Mouse (Mus musculus): ENCODE measurements at regions not wholly inside any gene's neighbourhood (a gene's known extent, or its start where the extent isn't known, plus 50 kb on each side); places are given as distances from the start of the nearest gene placed in this dataset.
A peak's percentile ranks its signal among the peaks of the same experiment; 100 is the strongest.

- Histone ChIP-seq H3K36me3 (ENCODE audit: control insufficient read depth, insufficient read depth, low read length) (no peaks in the 10 kb centered on the region), H3K4me3 (ENCODE audit: insufficient read depth, low read depth, low read length) (no peak overlapping the region), H3K27ac (ENCODE audit: insufficient read depth, low read depth, low read length) (no peak overlapping the region), H3K4me1 (ENCODE audit: control insufficient read depth, insufficient read depth, low read length) (no peaks in the 10 kb centered on the region), H3K27me3 (replicated peaks; ENCODE audit: control insufficient read depth, insufficient read depth, low read length) (no peaks in the 10 kb centered on the region)
- 94% methylated on average over 4 of the region's 4 CpGs for WGBS
- DNase-seq: no peak
- no peak for TF ChIP-seq POLR2A (IDR thresholded peaks at IDR 0.05; ENCODE audit: low read depth, low read length)
- no peak for TF ChIP-seq CTCF (conservative IDR thresholded peaks at IDR 0.05; ENCODE audit: insufficient read depth, insufficient read length, low read depth, low read length)
These were observed 166.1 kb upstream of the Mki67 start for GRCm38 (mm10) chr7:135882306-135882705.

- TF ChIP-seq POLR2A (IDR thresholded peaks at IDR 0.05; ENCODE audit: low read depth, low read length): no peak
- no peak for TF ChIP-seq CTCF (conservative IDR thresholded peaks at IDR 0.05; ENCODE audit: insufficient read depth, insufficient read length, low read depth, low read length)
These were observed 172.4 kb upstream of the Mki67 start for GRCm38 (mm10) chr7:135888598-135888997.

GRCm38 (mm10) chr7:135889016-135889726 lies 173.0 kb upstream of the Mki67 start:
- Histone ChIP-seq H3K27ac (ENCODE audit: insufficient read depth, low read depth, low read length) (no peak overlapping the region), H3K36me3 (ENCODE audit: control insufficient read depth, insufficient read depth, low read length) (no peaks in the 10 kb centered on the region), H3K27me3 (replicated peaks; ENCODE audit: control insufficient read depth, insufficient read depth, low read length) (no peaks in the 10 kb centered on the region), H3K4me3 (ENCODE audit: insufficient read depth, low read depth, low read length) (no peak overlapping the region), H3K4me1 (ENCODE audit: control insufficient read depth, insufficient read depth, low read length) (no peaks in the 10 kb centered on the region)
- peak; percentile 21 for DNase-seq
- peak; percentile 60 for TF ChIP-seq CTCF (conservative IDR thresholded peaks at IDR 0.05; ENCODE audit: insufficient read depth, insufficient read length, low read depth, low read length)
- TF ChIP-seq POLR2A (IDR thresholded peaks at IDR 0.05; ENCODE audit: low read depth, low read length): no peak
- 15% methylated on average over 17 of the region's 17 CpGs for WGBS

More at GRCm38 (mm10) chr7:135888598-135888997, 172.4 kb upstream of the Mki67 start:
- no peaks in the 10 kb centered on the region for H3K36me3 ChIP-seq (ENCODE audit: control insufficient read depth, insufficient read depth, low read length)
- WGBS: 30% methylated on average over 3 of the region's 3 CpGs
- no peaks in the 10 kb centered on the region for H3K27me3 ChIP-seq (replicated peaks; ENCODE audit: control insufficient read depth, insufficient read depth, low read length)
- no peak overlapping the region for H3K4me3 ChIP-seq (ENCODE audit: insufficient read depth, low read depth, low read length)
- no peak for DNase-seq
- H3K27ac ChIP-seq (ENCODE audit: insufficient read depth, low read depth, low read length): no peak overlapping the region
- no peaks in the 10 kb centered on the region for H3K4me1 ChIP-seq (ENCODE audit: control insufficient read depth, insufficient read depth, low read length)

- Histone ChIP-seq H3K4me3 (ENCODE audit: insufficient read depth, low read depth, low read length) (no peak overlapping the region), H3K27me3 (replicated peaks; ENCODE audit: control insufficient read depth, insufficient read depth, low read length) (no peaks in the 10 kb centered on the region; the same call in 1 of the 2 replicates), H3K27ac (ENCODE audit: insufficient read depth, low read depth, low read length) (no peak overlapping the region), H3K36me3 (ENCODE audit: control insufficient read depth, insufficient read depth, low read length) (no peaks in the 10 kb centered on the region), H3K4me1 (ENCODE audit: control insufficient read depth, insufficient read depth, low read length) (no peaks in the 10 kb centered on the region)
- no peak for DNase-seq
- no peak for TF ChIP-seq CTCF (conservative IDR thresholded peaks at IDR 0.05; ENCODE audit: insufficient read depth, insufficient read length, low read depth, low read length)
- no peak for TF ChIP-seq POLR2A (IDR thresholded peaks at IDR 0.05; ENCODE audit: low read depth, low read length)
- 85% methylated on average over 2 of the region's 2 CpGs for WGBS
These were observed 182.7 kb upstream of the Mki67 start for GRCm38 (mm10) chr7:135898876-135899275.

DNA sequence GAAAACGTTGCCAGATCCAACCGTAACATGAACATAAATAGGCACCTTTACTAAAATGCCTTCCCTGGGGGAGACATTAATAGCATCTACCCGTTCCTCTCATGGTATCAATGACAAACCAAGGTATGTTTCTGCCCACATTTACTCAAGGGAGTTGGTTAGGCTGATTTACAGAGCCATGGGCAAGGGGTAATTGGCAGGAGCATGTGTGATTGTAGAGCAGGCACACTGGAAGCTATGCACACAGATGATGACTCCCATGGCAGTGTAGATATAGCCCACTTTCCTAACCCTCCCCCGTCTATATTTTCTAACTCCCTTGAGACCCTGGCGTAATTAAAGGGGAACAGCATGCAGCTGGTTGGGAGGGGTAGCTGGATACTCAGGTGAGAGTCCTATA lies 183.6 kb upstream of the Mki67 start:
- Histone ChIP-seq H3K27ac (ENCODE audit: insufficient read depth, low read depth, low read length) (no peak overlapping the region), H3K4me1 (ENCODE audit: control insufficient read depth, insufficient read depth, low read length) (no peaks in the 10 kb centered on the region), H3K27me3 (replicated peaks; ENCODE audit: control insufficient read depth, insufficient read depth, low read length) (no peaks in the 10 kb centered on the region; the same call in 1 of the 2 replicates), H3K4me3 (ENCODE audit: insufficient read depth, low read depth, low read length) (no peak overlapping the region), H3K36me3 (ENCODE audit: control insufficient read depth, insufficient read depth, low read length) (no peaks in the 10 kb centered on the region)
- WGBS: 88% methylated on average over 5 of the region's 5 CpGs
- no peak for TF ChIP-seq POLR2A (IDR thresholded peaks at IDR 0.05; ENCODE audit: low read depth, low read length)
- no peak for TF ChIP-seq CTCF (conservative IDR thresholded peaks at IDR 0.05; ENCODE audit: insufficient read depth, insufficient read length, low read depth, low read length)
- no peak for DNase-seq

- 32% methylated on average over 10 of the region's 10 CpGs for WGBS
- DNase-seq: peak; percentile 54
- no peak overlapping the region for H3K4me3 ChIP-seq (ENCODE audit: insufficient read depth, low read depth, low read length)
- H3K27me3 ChIP-seq (replicated peaks; ENCODE audit: control insufficient read depth, insufficient read depth, low read length): no peaks in the 10 kb centered on the region; the same call in 1 of the 2 replicates
- no peaks in the 10 kb centered on the region for H3K36me3 ChIP-seq (ENCODE audit: control insufficient read depth, insufficient read depth, low read length)
- no peak for TF ChIP-seq POLR2A (IDR thresholded peaks at IDR 0.05; ENCODE audit: low read depth, low read length)
- no peak overlapping the region for H3K27ac ChIP-seq (ENCODE audit: insufficient read depth, low read depth, low read length)
- H3K4me1 ChIP-seq (ENCODE audit: control insufficient read depth, insufficient read depth, low read length): no peaks in the 10 kb centered on the region
These were observed 184.7 kb upstream of the Mki67 start for GRCm38 (mm10) chr7:135900861-135901321.

DNA sequence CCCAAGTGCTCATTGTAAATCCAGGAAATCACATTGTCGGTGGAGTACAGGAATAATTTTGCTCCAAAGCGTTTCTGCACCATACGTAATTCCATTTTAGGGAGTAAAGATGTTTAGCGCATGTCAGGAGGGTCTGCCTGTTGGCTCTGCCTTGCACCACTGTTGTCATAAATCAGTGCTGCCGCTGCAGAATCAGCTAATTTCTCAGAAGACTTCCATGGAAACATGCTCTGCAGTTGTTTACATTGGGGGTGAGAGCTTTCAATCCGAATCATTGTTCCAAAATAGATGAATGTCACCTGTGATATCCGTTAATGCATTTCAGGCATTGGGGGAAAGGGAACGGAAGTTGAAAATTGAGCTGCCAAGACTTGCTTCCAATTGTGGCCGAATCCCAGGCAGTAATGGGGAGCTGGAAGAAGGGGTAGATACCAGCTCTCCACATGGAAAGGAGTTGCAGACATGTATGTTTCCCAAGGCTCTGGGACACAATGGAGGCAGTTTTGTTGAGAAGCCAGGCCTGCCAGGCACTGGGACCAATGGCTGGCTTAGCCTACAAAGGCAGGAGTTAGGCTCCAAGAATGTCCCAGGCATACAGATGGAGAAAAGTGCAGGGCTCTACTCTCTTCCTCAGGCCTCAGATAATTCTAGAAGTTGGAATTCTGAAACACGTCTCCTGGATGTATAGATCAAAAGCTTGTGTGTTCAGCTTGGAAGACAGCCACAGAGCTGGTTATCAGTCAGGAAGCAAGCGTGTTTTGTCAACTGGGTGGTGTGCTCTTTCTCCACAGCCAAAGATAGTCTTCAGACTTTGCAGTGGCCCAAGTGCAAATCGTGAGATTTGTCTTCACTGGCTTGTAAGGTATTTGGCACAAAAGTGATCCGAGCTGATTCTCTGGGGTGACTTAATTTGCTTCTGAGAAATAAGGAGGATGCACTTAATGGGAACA lies 186.2 kb upstream of the Mki67 start:
- no peaks in the 10 kb centered on the region for H3K36me3 ChIP-seq (ENCODE audit: control insufficient read depth, insufficient read depth, low read length)
- no peak overlapping the region for H3K27ac ChIP-seq (ENCODE audit: insufficient read depth, low read depth, low read length)
- TF ChIP-seq POLR2A (IDR thresholded peaks at IDR 0.05; ENCODE audit: low read depth, low read length) (no peak), CTCF (conservative IDR thresholded peaks at IDR 0.05; ENCODE audit: insufficient read depth, insufficient read length, low read depth, low read length) (no peak)
- no peaks in the 10 kb centered on the region for H3K4me1 ChIP-seq (ENCODE audit: control insufficient read depth, insufficient read depth, low read length)
- DNase-seq: no peak
- H3K27me3 ChIP-seq (replicated peaks; ENCODE audit: control insufficient read depth, insufficient read depth, low read length): no peaks in the 10 kb centered on the region; the same call in 1 of the 2 replicates
- 61% methylated on average over 13 of the region's 13 CpGs for WGBS
- no peak overlapping the region for H3K4me3 ChIP-seq (ENCODE audit: insufficient read depth, low read depth, low read length)
